Mouse (Mus musculus) gastrocnemius, adult 2 months (tissue): ENCODE measurements around the gene Camta1. TPM values are rescaled to one million over a fixed set of nuclear protein-coding genes. Genes with fewer than 3 reads are reported as not detected.

Source experiments
- DNase-seq: peaks from one replicate; pipeline ENCODE4 v3.0.0; 2022
- H3K27ac ChIP-seq: fragments of 200-600 bp; 2 replicates; pipeline ENCODE4 v1.8.1; 2022; ENCODE audit warnings: mild to moderate bottlenecking
- H3K4me3 ChIP-seq: fragments of 200-600 bp; 2 replicates; pipeline ENCODE4 v1.8.1; 2022; ENCODE audit warnings: mild to moderate bottlenecking, moderate library complexity
- CTCF ChIP-seq: fragments of 200-600 bp; IDR thresholded peaks from 2 replicates; pipeline ENCODE4 v1.8.1; 2022; ENCODE audit warnings: antibody characterized with exemption, mild to moderate bottlenecking, moderate library complexity
- intact Hi-C: fragments of 180-260 bp; cut with DNase I; formaldehyde crosslinking; loops from one replicate; pipeline ENCODE4 v1.15.1; 2025
- total RNA-seq, 2 experiments: library from RNA; stranded (reverse); gene quantifications; 2 replicates each; pipeline ENCODE4 v1.2.3; 2021

Gene Camta1
- total RNA-seq, 2 experiments from 2014 or later, result 95.9 to 126 TPM

DNA sequence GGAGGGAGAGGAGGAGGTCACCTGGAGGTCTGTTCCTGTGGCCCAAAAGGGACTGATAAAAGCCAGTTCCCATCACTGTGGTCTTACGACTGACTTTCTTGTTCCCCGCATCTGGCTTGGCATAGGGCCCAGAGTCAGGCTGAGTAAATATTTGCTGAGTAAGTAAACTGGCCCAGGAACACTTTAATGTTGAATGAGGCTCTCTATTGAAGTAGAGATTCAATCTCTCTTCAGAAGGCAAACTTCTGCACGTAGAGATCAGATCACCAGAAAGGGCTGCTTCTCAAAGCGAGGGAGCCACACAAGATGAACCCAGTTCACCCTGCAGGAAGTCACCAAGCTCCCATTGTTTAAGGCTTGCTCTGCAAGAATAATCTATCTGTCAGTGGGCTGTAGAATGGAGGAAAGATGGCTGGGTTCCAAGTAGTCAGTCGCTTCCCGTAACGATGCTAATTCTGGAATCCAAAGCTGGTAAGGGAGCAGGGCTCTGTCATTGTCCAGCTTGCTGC is 681.2 kb downstream of the Camta1 start:
- DNase-seq, result no peak
- intact Hi-C loops, result no loop called here
- no peak for TF ChIP-seq CTCF
- Histone ChIP-seq H3K4me3 (no peak overlapping the region), H3K27ac (no peak overlapping the region)

- Histone ChIP-seq H3K27ac (no peak overlapping the region), H3K4me3 (no peak overlapping the region)
- no peak for TF ChIP-seq CTCF
- no peak for DNase-seq
- intact Hi-C loops, result no loop called here
Measured at GRCm38 (mm10) chr4:151179639-151180038, 682.0 kb downstream of the Camta1 start.

DNA sequence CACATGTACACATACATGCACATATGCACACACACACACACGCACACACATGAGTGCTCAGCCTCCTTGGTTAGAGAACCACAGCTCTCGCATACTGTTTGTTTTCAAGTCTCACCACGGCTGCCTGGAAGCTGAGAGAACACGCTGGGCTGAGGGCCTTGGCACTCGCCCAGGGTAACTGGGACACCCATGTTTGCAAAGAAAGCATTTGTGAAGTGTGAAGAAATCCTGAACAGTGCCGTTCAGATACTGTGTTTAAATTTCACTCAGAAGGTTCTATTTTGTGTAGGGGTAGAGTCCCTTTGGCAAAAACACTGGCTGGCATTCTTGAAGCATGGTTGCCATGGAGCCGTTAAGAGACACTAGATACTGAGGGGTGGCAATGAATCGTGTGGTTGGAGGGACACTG is 682.7 kb downstream of the Camta1 start:
- Histone ChIP-seq H3K4me3 (no peak overlapping the region), H3K27ac (no peak overlapping the region)
- TF ChIP-seq CTCF, result no peak
- no peak for DNase-seq
- intact Hi-C loops, result no loop called here

DNA sequence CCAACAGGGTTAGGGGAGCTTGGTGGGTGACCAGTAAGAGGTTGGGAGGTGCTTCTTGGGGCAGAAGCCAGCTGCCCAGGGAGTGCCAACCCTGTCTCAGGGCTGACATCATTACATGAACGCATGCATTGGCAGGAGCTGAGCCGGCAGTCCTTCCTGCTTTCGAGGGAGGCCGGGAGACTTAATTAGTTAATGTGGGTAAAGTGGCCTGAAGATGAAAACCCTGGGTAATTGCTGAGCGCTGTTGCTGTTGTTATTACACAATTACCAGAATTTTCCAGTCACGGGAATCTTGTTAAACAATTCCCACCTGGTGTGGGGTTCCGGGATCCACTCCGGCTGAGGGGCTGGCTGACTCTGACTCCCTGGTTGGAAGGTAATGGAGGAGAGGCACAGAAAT is 689.1 kb downstream of the Camta1 start:
- no peak overlapping the region for H3K27ac ChIP-seq
- no peak overlapping the region for H3K4me3 ChIP-seq
- intact Hi-C loops, result no loop called here
- DNase-seq, result no peak
- TF ChIP-seq CTCF, result no peak

DNA sequence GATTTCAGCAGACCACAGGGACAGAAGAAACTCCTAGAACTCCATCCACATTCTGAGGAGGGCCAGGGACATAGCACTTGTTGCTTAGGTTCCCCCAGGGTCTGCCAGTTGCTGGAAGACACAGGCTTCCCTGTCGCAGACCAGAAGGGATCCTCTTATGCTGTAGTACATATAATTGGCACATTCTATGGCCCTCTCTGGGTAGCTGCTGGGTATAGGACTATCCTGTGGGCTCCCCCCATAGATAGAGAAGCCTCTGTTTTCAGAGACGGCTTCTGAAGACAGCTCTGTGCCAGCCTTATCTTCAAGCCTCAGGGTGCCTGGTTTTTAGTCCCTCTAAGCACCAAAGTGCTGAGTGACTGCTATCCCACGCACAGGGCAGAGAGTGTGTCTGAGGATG is 690.6 kb downstream of the Camta1 start:
- TF ChIP-seq CTCF, result no peak
- no peak for DNase-seq
- Histone ChIP-seq H3K4me3 (no peak overlapping the region), H3K27ac (no peak overlapping the region)
- intact Hi-C loops, result no loop called here

- H3K27ac ChIP-seq, result no peak overlapping the region
- no peak for TF ChIP-seq CTCF
- no peak overlapping the region for H3K4me3 ChIP-seq
- intact Hi-C loops, result no loop called here
- DNase-seq, result no peak
Measured at GRCm38 (mm10) chr4:151170658-151171057, 691.0 kb downstream of the Camta1 start.

DNA sequence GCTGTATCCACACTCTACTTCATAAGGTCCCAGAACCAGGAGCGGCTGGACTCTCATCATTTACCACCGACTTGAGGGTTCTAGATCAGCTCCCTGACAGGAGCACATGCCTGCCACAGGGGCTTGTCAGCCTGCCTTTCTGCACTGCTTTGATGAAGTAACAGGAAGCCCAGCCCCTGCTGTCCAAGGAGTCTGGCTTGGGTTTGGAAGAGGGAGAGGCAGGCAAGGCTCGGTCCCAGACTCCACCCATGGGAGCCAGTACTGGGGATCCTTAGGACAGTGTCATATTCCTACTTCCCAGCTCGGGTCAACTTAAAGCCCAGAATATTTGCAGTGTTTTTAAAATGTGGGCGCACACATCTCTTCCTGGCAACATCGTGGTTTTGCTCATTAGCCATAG is 694.7 kb downstream of the Camta1 start:
- DNase-seq, result no peak
- TF ChIP-seq CTCF, result no peak
- intact Hi-C loops, result no loop called here
- Histone ChIP-seq H3K4me3 (no peak overlapping the region), H3K27ac (no peak overlapping the region)

- intact Hi-C loops, result no loop called here
- H3K27ac ChIP-seq, result no peak overlapping the region
- TF ChIP-seq CTCF, result no peak
Measured at GRCm38 (mm10) chr4:151165539-151165938, 696.1 kb downstream of the Camta1 start.

DNA sequence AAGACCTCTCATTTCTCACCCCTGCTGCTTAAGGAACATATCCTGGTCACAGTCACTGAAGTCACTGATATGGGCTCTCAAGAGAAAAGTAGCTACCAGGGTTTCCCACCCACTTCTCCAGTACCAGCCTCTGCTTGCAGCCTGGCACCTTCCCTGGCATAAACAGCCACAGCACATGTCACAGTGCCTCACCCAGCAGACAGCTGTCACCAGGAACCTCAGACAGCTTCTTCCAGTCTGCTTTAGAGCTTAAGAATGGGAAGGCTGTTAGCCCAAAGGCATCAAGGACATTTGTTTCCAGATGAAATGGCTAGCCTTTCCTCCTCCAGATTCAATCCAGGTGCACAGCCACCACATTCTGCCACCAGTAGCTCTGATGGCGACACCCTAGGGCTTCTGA is 697.4 kb downstream of the Camta1 start:
- Histone ChIP-seq H3K27ac (no peak overlapping the region), H3K4me3 (no peak overlapping the region)
- no peak for TF ChIP-seq CTCF
- intact Hi-C loops, result no loop called here
- DNase-seq, result no peak

More at GRCm38 (mm10) chr4:151165539-151165938, 696.1 kb downstream of the Camta1 start:
- DNase-seq, result peak; percentile 96
- no peak overlapping the region for H3K4me3 ChIP-seq

DNA sequence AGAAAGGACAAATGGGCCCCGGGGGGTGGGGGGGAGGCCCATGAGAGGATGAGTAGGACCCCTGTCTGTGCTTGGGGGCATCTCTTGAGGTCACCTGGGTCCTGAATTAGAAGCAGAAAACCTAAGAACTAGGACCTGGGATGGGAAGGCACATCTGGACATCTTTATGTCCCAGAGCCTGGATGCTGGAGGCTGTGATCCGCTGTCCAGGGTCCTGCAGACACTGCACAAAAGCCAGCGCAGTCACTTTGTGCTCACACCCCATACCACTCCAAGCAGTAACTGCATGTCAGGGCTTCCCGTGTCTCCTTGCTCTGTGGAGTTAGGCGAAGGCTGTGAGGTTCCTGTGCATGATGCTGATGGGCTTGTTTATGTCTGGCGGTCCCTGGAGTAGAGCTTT is 699.8 kb downstream of the Camta1 start:
- DNase-seq, result no peak
- intact Hi-C loops, result no loop called here
- H3K4me3 ChIP-seq, result no peak overlapping the region
- H3K27ac ChIP-seq, result no peak overlapping the region
- no peak for TF ChIP-seq CTCF

GRCm38 (mm10) chr4:151160932-151161331 is 700.7 kb downstream of the Camta1 start:
- Histone ChIP-seq H3K27ac (no peak overlapping the region), H3K4me3 (no peak overlapping the region)
- TF ChIP-seq CTCF, result peak; percentile 7; the same call in 1 of the 2 replicates
- intact Hi-C loops, result no loop called here
- no peak for DNase-seq

GRCm38 (mm10) chr4:151160476-151160875 is 701.2 kb downstream of the Camta1 start:
- no peak overlapping the region for H3K27ac ChIP-seq
- no peak for TF ChIP-seq CTCF
- intact Hi-C loops, result no loop called here
- no peak overlapping the region for H3K4me3 ChIP-seq
- no peak for DNase-seq

DNA sequence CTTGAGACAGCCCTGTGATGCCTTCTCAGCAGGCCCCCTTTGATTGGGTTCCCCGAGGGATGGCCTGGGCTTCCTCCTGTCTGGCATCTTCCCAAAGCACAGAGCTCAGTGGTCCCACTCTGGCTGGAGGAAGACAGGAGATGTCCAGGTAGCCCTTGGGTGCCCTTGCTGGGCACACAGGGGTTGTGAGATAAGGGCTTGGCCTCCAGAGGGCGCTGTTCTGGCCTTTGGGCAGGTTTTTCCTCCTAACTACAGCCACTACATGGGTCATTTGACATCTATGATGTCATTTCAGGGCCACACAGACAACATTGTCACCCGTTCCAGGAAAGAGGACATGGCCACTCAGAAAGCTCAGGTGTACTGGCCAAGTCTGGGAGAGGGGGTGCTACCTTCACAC is 703.4 kb downstream of the Camta1 start:
- peak; percentile 37 for TF ChIP-seq CTCF
- no peak overlapping the region for H3K27ac ChIP-seq
- intact Hi-C loops, result loop anchor here (2.0 to 10.0 kb wide), 3 partner anchors 125 to 487 kb away; no protein-coding TSS in a partner anchor
- H3K4me3 ChIP-seq, result no peak overlapping the region
- no peak for DNase-seq

GRCm38 (mm10) chr4:151156904-151157303 is 704.8 kb downstream of the Camta1 start:
- peak; percentile 97 for TF ChIP-seq CTCF
- intact Hi-C loops, result loop anchor here (5.0 to 10.0 kb wide), 2 partner anchors 145 to 488 kb away; no protein-coding TSS in a partner anchor
- peak; percentile 87 for DNase-seq

DNA sequence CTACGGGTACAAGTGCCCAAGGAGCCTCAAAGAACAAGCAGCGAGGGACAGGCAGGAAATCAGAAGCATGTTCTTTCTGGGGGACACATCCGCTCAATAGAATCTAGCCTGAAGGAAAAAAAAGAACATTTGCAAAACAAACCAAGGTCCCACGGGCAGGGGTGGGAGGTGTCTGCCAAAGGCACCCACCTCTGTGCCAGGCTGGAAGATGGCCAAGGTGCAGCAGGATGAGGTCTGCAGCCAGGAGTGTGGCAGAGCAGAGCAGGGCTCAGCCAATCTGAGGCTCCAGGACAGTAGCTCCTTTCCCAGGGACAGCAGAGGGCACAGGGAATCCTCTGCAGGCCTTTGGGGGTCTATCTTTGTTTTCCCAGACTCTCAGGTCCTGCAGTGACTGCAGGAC is 706.1 kb downstream of the Camta1 start:
- Histone ChIP-seq H3K4me3 (no peak overlapping the region), H3K27ac (no peak overlapping the region)
- no peak for DNase-seq
- no peak for TF ChIP-seq CTCF
- intact Hi-C loops, result loop anchor here (5.0 to 10.0 kb wide), 2 partner anchors 147 to 489 kb away; no protein-coding TSS in a partner anchor

More at GRCm38 (mm10) chr4:151156904-151157303, 704.8 kb downstream of the Camta1 start:
- Histone ChIP-seq H3K27ac (no peak overlapping the region), H3K4me3 (no peak overlapping the region)
